Mouse (Mus musculus): ENCODE data around the gene Olfr747. TPM values are rescaled to one million over a fixed set of nuclear protein-coding genes. Genes with fewer than 3 reads are reported as not detected.

Olfr747 gene
- not detected for polyA plus RNA-seq (2017; shearing (Covaris generic))

DNA sequence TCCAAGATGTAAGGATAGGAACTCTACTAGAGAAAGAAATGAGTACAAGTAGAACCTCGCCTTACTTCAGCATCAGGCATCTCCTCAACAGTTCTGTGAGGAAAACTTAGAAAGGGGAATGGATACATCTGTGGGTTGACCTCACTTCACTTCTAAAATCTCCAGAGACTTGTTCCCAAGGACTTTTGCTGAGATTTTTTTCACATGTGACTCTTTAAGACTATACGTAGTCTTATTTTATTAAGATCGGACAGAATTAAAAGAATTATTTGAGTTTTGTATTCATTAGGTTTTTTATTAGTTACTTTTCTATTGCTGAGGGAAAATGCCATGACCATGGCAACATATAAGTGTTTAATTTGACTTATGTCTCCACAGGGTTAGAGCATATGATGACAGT lies at the start of gene Olfr747:
Gene Olfr747, minus strand, starts transcription at position 101 of the 400 bp plus-strand sequence.

DNA sequence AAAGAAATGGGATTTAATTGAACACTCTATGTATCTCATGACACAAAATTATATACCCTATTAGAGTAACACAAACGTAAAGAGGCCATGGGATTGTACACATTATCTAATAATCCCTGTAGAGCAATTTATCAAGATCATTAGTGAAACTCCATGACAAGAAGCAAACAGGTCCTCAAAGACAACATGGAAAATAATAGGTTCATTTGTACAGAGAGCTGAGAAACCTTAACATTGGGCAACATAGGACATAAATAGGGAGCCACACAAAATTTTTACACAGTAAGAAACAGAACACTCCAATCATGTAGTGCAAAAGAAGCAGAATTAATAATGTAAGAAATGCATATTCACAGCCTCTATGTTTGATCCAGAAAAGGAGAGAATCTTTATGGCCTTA lies 14.1 kb upstream of the Olfr747 start, which contains the start of gene Olfr748:
Gene Olfr748, plus strand, starts transcription at position 301 of the 400 bp plus-strand sequence.

DNA sequence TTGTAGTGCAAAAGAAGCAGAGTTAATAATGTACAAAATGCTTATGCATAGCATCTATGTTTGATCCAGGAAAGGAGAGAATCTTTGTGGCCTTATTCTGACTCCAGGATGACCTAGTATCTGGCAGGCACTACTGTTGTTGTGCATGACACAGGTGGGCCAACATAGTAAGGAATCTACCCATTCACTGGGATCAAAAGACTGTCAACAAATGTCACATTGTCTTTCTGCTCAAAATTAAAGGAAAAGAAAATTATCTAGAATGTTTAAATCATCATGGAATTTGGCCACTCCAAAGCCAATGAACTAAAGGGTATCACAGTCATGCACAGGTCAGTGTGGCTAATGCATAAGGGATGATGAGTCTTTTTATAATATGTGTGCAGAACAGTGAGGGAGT lies 46.2 kb downstream of the Olfr747 start, which contains the start of gene Olfr746:
Gene Olfr746, plus strand, starts transcription at position 301 of the 400 bp plus-strand sequence.

DNA sequence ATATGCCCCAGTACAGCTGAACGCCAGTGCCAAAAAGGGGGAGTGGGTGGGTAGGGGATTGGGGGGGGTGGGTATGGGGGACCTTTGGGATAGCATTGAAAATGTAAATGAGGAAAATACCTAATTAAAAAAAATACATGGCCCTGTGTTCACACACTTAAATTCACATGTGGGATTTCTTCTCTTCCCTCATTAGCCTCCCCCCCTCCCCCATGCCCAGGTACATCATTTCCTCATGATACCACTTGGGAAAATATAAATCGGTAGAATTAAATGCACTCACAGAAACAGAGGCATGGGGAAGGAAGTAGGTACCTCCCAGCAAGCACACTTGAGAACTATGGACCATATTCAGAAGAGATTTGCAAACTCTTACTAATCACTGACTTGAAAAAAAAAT lies 53.9 kb downstream of the Olfr747 start, which contains the start of gene Olfr745:
Gene Olfr745, plus strand, starts transcription at position 301 of the 400 bp plus-strand sequence.

Other genes starting within 250 kb of the Olfr747 start
- gene Olfr740, start 247.7 kb downstream of the Olfr747 start, polyA plus RNA-seq (2017; shearing (Covaris generic)), result not detected
- not detected for gene Olfr741, start 220.5 kb downstream of the Olfr747 start, polyA plus RNA-seq (2017; shearing (Covaris generic))
- not detected for gene Olfr742, start 189.6 kb downstream of the Olfr747 start, polyA plus RNA-seq (2017; shearing (Covaris generic))
- gene Olfr743, start 171.4 kb downstream of the Olfr747 start, polyA plus RNA-seq (2017; shearing (Covaris generic)), result not detected
- not detected for gene Olfr744, start 78.3 kb downstream of the Olfr747 start, polyA plus RNA-seq (2017; shearing (Covaris generic))
- not detected for gene Olfr745, start 53.8 kb downstream of the Olfr747 start, polyA plus RNA-seq (2017; shearing (Covaris generic))
- not detected for gene Olfr746, start 46.1 kb downstream of the Olfr747 start, polyA plus RNA-seq (2017; shearing (Covaris generic))
- not detected for gene Olfr748, start 14.2 kb upstream of the Olfr747 start, polyA plus RNA-seq (2017; shearing (Covaris generic))
- not detected for gene Olfr749, start 51.9 kb upstream of the Olfr747 start, polyA plus RNA-seq (2017; shearing (Covaris generic))
- 125 TPM for gene Ttc5, start 92.3 kb upstream of the Olfr747 start, polyA plus RNA-seq (2017; shearing (Covaris generic))
- not detected for gene Ccnb1ip1, start 114.5 kb upstream of the Olfr747 start, polyA plus RNA-seq (2017; shearing (Covaris generic))
- gene Parp2, start 114.6 kb upstream of the Olfr747 start, polyA plus RNA-seq (2017; shearing (Covaris generic)), result 76.4 TPM
- gene Tep1, start 177.4 kb upstream of the Olfr747 start, polyA plus RNA-seq (2017; shearing (Covaris generic)), result 28.8 TPM
- 0.05 TPM for gene Klhl33, start 204.3 kb upstream of the Olfr747 start, polyA plus RNA-seq (2017; shearing (Covaris generic))
- 70.8 TPM for gene Osgep, start 231.7 kb upstream of the Olfr747 start, polyA plus RNA-seq (2017; shearing (Covaris generic))
- gene Apex1, start 231.8 kb upstream of the Olfr747 start, polyA plus RNA-seq (2017; shearing (Covaris generic)), result 86.5 TPM
- gene Pip4p1, start 237.7 kb upstream of the Olfr747 start, polyA plus RNA-seq (2017; shearing (Covaris generic)), result 6.1 TPM
- gene Pnp, start 237.9 kb upstream of the Olfr747 start, polyA plus RNA-seq (2017; shearing (Covaris generic)), result 55.3 TPM

All from CD4-positive, CD25-positive, alpha-beta regulatory T cell, adult 9 weeks (primary cell).